15 mouse cellular contexts compared by ENCODE assay signal in genomic region chr7:78261420-78262125, GRCm38 (mm10).
"Had no signal": no experiment of that assay in that cellular context is flagged by ENCODE, and none has a peak within 500 bp of the region (broad histone marks: within the 10 kb centered on the region; RNA-seq: fewer than 3 reads in every experiment).

No protein-coding gene starts in this region.

- DNase-seq: kidney, adult 9 months; kidney, postnatal 10 days; kidney, postnatal 4 days; liver; liver, embryonic 13.5 days; liver, postnatal 0 days; lung, postnatal 14 days; right cerebral cortex, postnatal 14 days; thymus, postnatal 36 days had no signal

- H3K27me3 ChIP-seq: limb, embryonic 12.5 days; liver, embryonic 13.5 days; lung, embryonic 15.5 days; megakaryocyte, embryonic 14.5 days had no signal

- H3K4me2 ChIP-seq: limb, embryonic 12.5 days; liver, embryonic 13.5 days; lung, embryonic 15.5 days had no signal

- ATAC-seq: liver, postnatal 0 days; midbrain, embryonic 16.5 days had no signal

- H3K36me3 ChIP-seq: limb, embryonic 12.5 days; liver, embryonic 13.5 days; lung, embryonic 15.5 days had no signal

- H3K4me3 ChIP-seq: layer of hippocampus, adult 2 months; limb, embryonic 12.5 days; liver, embryonic 13.5 days; lung, embryonic 15.5 days; megakaryocyte, embryonic 14.5 days had no signal

- H3K27ac ChIP-seq: layer of hippocampus, adult 2 months; limb, embryonic 12.5 days; liver, embryonic 13.5 days; lung, embryonic 15.5 days; macrophage had no signal

- H3K9ac ChIP-seq: limb, embryonic 12.5 days; liver, embryonic 13.5 days; liver, postnatal 0 days; lung, embryonic 15.5 days had no signal

- H3K9me3 ChIP-seq: limb, embryonic 12.5 days; liver, embryonic 13.5 days; lung, embryonic 15.5 days had no signal

- H3K4me1 ChIP-seq: limb, embryonic 12.5 days; liver, embryonic 13.5 days; megakaryocyte, embryonic 14.5 days had no signal
